Mouse (Mus musculus): Measurements from ENCODE around the gene Kcnk4. TPM values are rescaled to one million over a fixed set of nuclear protein-coding genes. Genes with fewer than 3 reads are reported as not detected.

Gene Kcnk4
- polyA plus RNA-seq (2012; rRNA removed): 0.31 and 0.43 TPM in 2 replicates

DNA sequence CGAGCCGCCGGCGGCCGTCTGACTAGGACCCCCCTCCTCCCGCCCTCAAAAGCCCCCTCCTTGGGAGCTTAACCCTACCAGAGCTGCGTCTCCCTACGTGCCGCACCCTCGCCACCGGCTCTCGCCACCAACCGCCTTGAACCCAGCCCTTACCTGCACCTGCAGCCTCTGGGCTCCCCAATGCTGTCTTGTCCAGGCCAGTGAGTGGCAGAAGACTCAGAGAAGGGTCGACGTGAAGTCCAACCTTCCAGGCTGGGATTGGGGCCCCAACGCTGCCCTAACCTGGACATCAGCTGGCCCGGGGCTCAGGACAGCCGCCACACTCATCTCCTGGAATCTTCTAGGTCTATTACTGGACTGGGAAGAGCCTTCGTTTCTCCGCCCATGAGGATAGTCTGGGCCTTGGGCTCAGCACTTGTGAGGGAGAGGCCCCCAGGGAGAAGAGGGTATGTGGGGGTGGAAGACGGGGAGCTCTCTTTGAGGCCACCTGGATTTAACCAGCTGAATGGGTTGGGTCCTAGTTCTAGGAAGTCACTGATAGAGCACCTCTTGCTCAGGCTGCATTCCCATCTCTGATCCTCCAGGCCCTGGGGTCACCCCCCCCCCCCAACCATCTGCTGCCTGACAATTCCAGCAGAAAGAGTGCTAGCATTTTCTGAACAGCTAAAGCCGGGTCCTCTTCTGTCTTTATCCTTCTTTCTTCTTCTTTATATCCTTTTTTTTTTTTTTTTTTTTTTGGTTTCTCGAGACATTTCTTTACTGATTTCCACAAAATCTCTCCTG lies at the start of gene Kcnk4:
Gene Kcnk4 (minus strand): TSS at position 321 of the 783 bp plus-strand sequence.

DNA sequence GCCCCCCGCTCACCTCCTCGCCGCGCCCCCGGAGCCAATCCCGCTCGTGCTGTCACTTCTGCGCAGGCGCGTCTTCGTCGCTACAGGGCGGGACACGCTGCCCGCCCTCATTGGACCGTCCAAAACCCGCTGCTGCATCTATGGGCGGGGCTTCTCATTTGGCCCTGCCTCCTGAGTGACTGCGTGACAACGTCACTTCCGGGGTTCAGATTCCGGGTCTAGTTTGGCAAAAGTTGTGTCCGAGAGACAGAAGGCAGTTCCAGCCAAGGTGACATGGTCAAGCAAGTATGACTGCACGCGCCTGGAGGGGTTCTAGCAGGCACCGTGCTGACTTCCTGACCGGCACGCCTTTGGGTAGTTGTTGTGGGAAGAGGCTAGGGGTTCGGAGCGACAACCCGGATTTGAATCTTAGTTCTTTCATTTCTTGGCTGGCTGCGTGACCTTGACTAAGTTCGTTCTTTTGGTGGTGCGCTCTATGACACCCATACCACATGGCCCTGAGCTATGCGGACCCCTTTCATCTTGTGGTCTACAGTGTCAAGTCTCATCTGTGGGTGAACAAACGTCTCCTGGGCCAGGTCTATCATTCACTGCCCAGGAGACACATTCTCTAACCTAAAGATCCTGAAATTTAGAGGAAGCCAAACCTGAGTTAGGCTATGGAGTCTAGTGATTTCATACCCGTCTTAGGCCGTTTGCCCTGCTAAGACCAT lies 46.2 kb upstream of the Kcnk4 start, which contains the start of gene Fkbp2:
Gene Fkbp2 (minus strand): TSS at position 121 of the 713 bp plus-strand sequence.

DNA sequence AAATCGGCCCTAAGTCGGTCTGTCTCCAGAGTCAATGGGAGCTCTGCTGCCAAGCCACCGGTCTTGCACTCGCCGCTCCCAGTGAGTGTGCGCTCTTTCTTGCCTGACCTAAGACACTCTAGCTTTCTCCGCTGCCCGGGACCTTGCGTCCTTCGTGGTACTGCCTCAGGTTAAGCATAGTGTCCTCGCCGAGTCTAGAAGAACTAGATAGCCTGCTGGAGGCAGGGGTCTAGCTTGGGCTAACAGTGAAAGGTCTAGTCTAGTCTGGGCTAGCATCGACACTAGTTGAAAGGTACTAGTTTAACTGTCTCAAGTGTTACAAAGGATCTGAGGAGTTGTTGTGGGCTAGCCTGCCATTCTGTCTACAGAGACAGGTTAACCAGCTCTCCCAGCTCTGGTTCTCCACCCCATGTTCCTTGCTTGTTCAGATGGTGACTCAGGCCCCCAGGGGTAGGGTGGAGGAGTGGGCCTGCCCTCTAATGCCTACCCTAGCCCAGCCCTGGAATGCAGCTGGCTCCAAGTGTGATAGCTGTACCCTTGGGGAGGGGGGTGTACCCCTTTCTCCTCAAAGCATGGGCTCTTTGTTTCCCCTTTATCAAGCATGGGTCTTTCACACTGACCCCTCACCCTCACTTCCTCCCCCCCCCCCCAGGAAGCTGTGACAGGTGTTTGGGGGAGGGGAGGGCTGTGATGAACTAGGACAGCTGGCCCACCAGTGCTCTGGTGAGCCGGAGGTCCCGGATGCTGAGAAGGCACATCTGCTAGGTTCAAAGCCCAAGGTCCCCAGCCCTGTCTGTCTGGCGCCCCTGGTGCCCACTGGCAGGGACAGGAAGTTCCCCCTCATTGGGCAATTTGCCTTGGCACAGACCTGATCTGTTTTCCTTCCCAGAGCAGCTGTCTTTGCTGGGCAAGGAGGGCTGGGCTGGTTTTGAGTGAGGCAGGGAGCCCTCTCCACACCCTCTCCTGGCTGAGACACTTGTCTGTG lies 41.5 kb upstream of the Kcnk4 start, which contains the start of gene Plcb3:
Gene Plcb3 (minus strand): TSS at position 934 of the 985 bp plus-strand sequence.

DNA sequence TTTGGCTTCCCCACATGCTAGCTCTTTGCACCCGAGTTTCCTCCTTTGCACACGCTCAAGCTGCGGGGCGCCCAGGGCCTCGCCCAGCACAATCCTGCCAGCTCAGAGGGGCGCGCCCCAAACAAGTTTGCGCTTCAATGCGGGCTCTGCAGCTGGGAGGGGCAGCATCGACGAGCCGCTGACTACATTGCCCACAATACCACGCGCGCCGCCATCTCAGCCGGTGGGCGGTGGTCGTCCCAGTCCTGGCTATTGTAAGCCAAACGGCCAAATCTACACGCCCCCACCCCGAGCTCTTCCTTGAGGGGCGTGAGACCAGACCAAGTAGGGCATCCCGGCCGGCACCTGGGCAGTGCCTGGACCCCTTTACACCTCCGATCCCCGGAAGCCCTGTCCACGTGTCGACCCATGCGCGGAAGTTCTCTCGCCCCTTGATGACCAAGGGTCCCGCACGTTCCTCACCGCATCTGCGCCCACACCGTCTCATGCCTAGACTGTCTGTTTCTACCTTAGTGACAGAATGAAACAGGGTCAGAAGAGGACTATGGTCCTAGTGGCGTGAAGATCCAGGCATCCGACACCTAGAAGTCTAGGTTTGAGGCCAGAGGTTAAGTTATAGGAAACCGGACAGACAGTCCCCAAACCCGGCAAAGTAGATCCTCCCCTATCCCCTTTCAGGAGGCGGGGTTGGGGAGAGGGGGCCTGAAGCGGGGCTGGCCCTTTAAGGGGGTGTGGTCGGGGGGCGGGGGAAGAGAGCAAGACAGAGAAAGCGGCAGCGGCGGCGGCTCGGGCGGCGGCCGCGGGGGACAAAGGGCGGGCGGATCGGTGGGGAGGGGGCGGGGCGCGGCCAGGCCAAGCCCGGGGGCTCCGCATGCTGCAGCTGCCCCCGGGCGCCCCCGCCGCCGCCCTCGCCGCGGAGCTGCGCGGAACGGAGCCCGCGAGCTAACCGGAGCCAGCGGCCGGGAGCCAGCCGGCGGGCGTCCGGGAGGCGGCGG lies 40.2 kb upstream of the Kcnk4 start, which contains the start of gene Ppp1r14b:
Gene Ppp1r14b (plus strand): TSS at position 758 of the 995 bp plus-strand sequence.

DNA sequence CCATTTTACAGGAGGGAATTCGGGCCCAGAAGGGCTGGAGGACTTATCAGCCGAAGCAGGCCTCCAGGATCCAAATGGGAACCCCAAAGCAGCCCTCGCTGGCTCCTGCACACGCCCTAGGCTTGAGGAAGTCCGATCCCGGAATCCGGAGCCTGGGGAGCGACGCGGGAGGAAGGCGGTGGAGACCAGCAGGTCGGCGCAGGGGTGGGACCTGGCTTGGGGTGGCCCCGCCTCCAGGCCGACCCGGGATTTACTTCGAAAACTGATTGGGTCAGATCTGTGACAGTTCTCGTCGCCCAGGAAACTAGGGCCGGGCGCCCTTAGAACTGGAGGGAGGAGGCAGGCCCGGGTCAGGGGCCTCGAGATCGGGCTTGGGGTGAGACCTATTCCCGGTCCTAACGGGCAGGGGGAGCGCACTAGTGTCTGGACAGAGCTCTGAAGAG lies 8.0 kb upstream of the Kcnk4 start, which contains the start of gene Gpr137:
Gene Gpr137 (minus strand): TSS at position 232 of the 443 bp plus-strand sequence.

DNA sequence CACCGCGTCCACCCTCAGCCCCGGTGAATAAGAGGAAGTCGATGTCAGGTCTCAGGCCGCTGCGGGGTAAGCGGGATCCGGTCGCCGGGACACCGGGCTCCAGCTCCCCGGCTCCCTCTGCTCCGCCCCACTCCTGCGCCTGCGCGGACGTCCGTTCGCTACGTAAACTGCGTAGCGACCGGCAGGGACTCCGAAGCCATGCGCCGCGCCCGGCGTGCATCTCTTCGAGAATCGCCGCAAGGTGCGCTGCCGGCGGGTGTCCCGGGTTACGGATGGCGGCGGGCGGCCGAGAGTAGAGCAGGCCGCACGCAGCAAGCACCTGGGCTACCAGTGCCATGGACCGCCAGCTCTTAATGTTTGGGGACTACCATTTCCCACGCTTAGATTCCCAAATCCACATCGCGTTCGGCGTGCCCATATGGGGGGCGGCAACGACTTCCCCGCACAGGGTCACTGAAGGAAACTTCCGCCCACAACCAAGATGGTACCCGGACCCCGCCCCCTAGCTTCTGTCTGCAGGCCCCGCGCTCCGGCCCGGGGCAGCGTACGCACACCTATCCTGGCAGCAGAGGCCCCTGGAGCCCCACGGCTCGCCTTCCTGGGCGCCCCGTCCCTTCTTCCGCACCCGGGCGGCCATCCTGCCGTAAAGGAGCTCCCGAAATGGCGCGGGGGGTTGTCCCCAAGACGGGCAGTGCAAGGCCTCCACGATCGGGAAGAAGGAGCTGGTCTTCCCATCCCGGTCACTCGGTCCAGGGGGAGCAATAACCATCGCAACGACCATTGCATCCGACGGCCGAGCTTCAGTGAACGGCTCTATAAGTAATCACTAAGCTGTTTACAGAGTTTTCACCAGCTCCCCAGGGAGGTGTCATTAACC lies 7.3 kb upstream of the Kcnk4 start, which contains the start of gene Bad:
Gene Bad (plus strand): TSS at position 490 of the 877 bp plus-strand sequence.

DNA sequence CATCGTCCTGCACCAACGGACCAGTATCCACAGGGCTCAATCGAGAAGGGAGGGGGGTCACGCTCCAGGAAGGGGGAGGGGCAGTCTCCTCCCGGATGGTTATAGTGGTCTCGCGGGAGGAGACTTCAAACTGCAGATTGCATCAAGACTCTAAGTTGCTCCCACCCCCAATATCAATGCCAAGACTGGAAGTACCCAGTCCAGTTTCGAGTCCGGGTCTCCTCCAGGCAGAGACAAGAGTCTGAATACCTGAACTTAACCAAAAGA lies 9.1 kb downstream of the Kcnk4 start, which contains the start of gene Catsperz:
Gene Catsperz (minus strand): TSS at position 74 of the 267 bp plus-strand sequence.

DNA sequence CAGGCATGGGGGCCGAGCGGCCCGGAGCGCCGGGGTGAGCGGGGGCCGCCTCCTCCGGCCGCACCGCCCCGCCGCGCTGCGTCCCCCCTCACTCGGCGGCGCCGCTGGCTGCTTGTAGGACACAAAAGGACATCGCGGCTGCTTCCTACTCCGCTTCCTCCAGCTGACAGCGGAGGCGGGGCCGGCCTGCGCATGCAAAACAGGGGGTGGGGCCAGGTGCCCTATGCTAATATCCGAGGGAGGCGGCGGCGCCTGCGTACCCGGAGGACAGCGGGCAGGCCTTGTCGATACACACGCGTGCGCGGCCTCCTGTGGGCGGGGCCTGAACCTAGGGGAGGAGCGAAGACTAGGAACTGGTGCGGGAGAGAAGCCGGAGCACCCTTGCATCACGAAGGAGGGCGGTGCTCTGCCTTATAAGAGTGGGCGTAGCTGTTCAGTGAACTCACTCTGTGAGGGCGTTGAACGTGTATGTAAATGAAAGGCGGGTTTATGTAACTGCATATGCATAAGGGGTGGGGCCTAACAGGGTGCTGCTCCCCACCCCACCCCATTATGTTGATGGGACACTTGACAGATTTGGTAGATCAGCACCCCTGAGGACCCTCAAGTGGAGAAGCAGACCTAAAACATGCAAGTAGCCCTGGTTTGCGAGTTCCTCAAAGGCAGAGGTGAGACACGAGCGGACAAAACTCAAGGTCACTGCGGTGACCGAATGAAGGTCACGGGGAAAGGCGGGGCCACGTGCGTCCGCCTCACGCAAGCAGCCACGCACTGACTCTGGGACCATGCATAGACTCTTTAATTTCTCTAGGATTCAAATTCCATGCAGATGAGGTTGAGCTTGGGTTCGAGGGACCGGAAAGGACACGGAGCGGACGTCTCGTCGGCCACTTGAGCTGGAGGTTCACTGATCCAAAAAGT lies 12.4 kb downstream of the Kcnk4 start, which contains the start of gene Esrra:
Gene Esrra (minus strand): TSS at position 167 of the 921 bp plus-strand sequence.

DNA sequence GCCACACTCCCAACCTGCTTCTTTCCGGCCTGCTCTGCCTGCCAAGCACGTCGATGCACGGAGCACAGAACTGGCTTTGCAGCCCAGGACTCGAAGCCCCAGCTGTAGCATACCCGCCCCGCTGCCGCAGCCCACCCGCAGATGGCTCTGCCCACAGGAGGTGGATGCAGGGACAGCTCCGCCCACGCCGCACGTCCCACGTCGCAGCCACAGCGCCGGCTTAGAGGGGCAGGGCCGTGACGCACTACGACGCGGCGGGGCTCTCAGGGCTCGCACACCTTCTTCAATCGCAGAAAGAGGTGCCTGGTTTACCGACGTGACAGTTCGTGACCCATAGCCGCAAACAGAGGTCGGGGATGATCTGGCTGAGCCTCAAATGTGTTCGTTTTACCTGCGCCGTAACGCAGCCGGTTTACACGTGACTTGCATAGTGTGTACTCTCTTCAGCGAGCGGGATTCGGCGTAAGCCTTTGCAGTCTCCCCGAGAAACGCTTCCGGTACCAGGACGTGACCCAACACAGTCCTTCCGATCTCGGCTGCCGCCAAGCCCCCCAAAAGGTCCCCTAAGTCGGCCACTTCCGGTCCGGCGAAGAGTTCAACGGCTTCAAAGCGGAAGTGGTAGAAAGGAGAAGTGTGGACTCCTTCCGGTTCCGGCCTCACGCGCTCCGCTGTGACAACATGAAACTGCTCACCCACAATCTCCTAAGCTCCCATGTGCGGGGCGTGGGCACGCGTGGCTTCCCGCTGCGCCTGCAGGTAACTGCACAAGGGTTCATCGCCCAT lies 24.6 kb downstream of the Kcnk4 start, which contains the start of the genes Trmt112 and Prdx5:
Gene Trmt112 (plus strand): TSS at position 192 of the 783 bp plus-strand sequence.
Gene Prdx5 (minus strand): TSS at position 600 of the 783 bp plus-strand sequence.

Other genes starting within 250 kb of the Kcnk4 start
- 48.4 and 58.2 TPM in 2 replicates for gene Rps6ka4, start 93.9 kb downstream of the Kcnk4 start, polyA plus RNA-seq (2012; rRNA removed)
- 9.2 and 14.4 TPM in 2 replicates for gene Ccdc88b, start 76.3 kb downstream of the Kcnk4 start, polyA plus RNA-seq (2012; rRNA removed)
- gene Trmt112, start 24.8 kb downstream of the Kcnk4 start, polyA plus RNA-seq (2012; rRNA removed): 136 and 165 TPM in 2 replicates
- 81.1 and 89.3 TPM in 2 replicates for gene Prdx5, start 24.4 kb downstream of the Kcnk4 start, polyA plus RNA-seq (2012; rRNA removed)
- 41.5 and 54.3 TPM in 2 replicates for gene Esrra, start 12.7 kb downstream of the Kcnk4 start, polyA plus RNA-seq (2012; rRNA removed)
- 0.67 and 0.96 TPM in 2 replicates for gene Catsperz, start 9.1 kb downstream of the Kcnk4 start, polyA plus RNA-seq (2012; rRNA removed)
- gene Bad, start 7.3 kb upstream of the Kcnk4 start, polyA plus RNA-seq (2012; rRNA removed): 110 and 113 TPM in 2 replicates
- gene Gpr137, start 8.0 kb upstream of the Kcnk4 start, polyA plus RNA-seq (2012; rRNA removed): 149 and 153 TPM in 2 replicates
- gene Ppp1r14b, start 40.5 kb upstream of the Kcnk4 start, polyA plus RNA-seq (2012; rRNA removed): 195 and 257 TPM in 2 replicates
- gene Plcb3, start 42.0 kb upstream of the Kcnk4 start, polyA plus RNA-seq (2012; rRNA removed): 124 and 128 TPM in 2 replicates
- gene Fkbp2, start 46.0 kb upstream of the Kcnk4 start, polyA plus RNA-seq (2012; rRNA removed): 38.2 and 48.3 TPM in 2 replicates
- gene Vegfb, start 53.1 kb upstream of the Kcnk4 start, polyA plus RNA-seq (2012; rRNA removed): 69.8 and 79.7 TPM in 2 replicates
- gene Dnajc4, start 58.1 kb upstream of the Kcnk4 start, polyA plus RNA-seq (2012; rRNA removed): 42.1 and 55.2 TPM in 2 replicates
- 59.8 and 60.4 TPM in 2 replicates for gene Nudt22, start 61.6 kb upstream of the Kcnk4 start, polyA plus RNA-seq (2012; rRNA removed)
- gene Trpt1, start 61.6 kb upstream of the Kcnk4 start, polyA plus RNA-seq (2012; rRNA removed): 12.4 TPM in 2 replicates
- gene Fermt3, start 85.0 kb upstream of the Kcnk4 start, polyA plus RNA-seq (2012; rRNA removed): 12.7 and 13.1 TPM in 2 replicates
- 63.8 and 71.7 TPM in 2 replicates for gene Stip1, start 105.5 kb upstream of the Kcnk4 start, polyA plus RNA-seq (2012; rRNA removed)
- 50.2 and 54.3 TPM in 2 replicates for gene Macrod1, start 122.3 kb upstream of the Kcnk4 start, polyA plus RNA-seq (2012; rRNA removed)
- 5.2 and 5.6 TPM in 2 replicates for gene Flrt1, start 171.2 kb upstream of the Kcnk4 start, polyA plus RNA-seq (2012; rRNA removed)

All from ovary, adult 2 months (tissue).